Mouse (Mus musculus) central nervous system, embryonic 18 days (tissue): ENCODE measurements around the gene As3mt. TPM values are rescaled to one million over a fixed set of nuclear protein-coding genes. Genes with fewer than 3 reads are reported as not detected.

Experiments used
- polyA plus RNA-seq: library from polyadenylated mRNA; depleted of rRNA; stranded (reverse); fragments of >200 nt; gene quantifications from 2 replicates; pipeline ENCODE4 v1.2.3, GENCODE M21; 2012; rRNA removed

The As3mt gene
- polyA plus RNA-seq: 14.0 TPM in 2 replicates

DNA sequence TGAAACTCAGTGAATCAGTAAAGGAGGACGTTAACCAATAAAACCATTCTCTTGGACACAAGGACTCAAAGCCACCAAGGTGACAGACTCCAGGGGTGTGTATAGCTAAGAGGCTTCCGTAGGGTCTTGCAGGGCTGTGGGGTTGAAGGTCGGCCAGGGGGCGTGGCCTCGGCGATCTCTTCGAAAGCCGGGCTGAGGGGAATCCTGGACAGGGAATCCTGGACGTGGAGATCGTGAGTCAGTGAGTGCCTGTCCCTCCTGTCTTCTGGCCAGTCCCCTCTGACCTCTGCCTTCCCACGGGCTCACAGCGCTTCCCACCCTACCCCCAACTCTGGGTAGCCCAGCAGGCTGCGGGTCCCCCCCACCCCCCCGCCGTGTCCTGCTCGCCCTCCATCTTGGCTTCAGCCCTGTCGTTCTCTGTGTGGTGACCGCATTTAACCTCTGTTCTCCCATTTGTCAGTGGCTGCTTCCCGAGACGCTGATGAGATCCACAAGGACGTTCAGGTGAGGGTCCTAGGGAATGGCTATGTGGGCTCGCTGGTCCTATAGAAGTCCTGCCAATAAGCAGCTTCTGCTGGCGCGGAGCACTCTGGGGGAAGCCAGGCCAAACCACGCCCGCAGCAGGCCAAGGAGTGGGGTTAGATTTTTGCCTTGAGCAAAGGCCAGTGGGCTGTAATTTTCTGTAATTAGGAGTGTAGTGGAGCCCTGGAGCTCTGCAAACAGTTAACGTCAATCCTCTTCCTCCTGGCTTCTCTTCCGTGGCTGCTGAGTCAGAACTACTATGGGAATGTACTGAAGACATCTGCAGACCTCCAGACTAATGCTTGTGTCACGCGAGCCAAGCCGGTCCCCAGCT lies at the start of gene As3mt:
TSS of gene As3mt (plus strand) at position 163 of the 856 bp plus-strand sequence.

DNA sequence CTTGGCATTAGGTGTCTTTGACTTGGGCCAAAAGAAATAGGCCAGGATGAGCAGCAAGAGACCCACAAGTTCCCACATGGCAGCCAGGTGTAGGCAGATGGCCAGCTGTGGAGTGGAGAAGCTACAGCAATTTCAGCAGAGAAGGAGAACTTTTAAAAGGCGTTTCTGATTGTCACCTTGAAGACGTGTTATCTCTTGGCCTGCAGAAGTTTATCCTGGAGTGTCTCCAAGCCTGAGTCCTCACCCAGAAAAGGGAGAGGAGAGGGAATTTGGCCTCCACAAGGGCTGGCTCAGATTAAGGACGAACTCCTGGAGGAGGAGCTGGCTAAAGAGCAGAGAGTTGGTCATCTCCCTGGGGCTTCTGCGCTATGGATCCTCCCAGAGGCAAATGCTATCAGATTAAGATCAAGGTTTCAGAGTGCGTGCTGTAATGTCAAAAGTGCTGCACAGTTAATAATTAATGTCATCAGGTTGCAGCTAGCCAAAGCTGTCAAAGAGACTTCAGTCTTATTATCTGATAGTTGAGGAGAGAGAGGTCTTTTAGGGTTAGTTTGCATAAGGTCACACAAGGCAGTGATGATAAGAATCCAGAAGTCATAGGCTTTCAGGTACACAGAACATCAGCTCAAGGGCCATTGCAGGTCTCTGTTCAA lies 34.4 kb upstream of the As3mt start, which contains the start of gene Cyp17a1:
TSS of gene Cyp17a1 (minus strand) at position 407 of the 653 bp plus-strand sequence.

DNA sequence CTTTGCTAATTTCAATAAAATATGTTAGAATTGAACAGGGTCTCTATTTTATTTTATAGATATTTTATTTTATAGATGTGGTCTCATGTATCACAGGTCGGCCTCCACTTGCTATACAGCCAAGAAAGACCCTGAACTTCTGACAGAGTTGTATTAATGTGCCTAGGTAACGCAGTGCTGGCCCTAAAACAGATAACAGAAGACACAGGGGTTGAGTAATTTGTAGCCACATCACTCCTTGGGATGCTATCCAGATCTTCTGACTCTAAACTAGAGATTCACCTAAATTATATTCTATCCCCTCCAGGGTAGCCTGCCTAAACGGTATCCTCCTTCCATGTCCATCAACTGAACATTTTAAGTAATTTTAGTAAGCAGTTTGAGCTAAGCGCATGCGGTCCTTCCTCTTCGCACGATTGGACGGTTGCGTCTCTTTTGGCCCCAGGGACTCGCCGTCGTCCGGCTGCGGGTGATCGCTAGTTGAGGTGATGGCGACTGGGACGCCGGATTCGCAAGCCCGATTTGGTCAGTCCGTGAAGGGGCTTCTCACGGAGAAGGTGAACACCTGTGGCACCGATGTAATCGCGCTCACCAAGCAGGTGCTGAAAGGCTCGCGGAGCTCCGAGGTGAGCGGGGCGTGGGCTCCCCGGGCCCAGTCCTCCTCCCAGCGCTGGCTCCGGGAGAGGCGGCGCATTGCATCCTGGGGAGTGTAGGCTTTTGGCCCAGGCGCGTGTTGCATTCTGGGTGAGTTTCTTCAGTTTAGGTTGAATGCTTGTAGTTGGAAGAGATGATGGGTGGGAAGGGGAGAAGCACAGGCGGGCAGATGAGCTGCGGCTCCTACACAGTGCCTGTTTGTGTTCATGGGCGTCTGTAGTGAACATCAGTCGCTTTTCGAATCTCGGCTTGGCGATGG lies 17.5 kb upstream of the As3mt start, which contains the start of gene Borcs7:
TSS of gene Borcs7 (plus strand) at position 447 of the 913 bp plus-strand sequence.

DNA sequence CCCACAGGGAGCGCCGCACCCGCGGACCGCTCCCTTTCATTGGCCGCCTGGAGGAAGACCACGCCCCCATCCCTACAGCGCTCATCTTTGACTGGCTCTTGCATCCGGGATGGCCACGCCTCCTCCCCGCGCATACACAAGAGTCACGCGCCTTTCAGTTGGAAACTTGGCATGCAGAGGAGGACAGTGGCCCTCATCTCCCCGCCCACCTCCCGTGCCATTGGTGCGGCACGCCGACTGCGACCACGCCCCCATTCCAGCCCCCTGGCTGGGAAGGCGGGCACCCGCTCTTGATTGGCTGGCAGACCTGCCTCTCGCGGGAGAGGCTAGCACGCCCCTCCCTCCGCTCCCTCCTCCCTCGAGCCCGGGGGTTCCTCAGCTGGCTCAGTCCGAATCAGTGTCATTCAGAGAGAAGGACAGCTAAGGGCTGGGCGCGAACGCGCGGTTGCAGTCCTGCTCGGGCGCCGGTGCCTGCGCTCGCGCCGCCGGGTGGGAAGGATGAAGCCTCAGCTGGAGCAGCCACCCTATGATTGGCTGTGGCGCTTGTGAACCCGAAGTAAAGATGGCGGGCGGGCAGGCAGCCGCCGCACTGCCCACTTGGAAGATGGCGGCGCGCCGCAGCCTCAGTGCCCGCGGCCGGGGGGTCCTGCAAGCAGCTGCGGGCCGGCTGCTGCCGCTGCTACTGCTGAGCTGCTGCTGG lies 54.1 kb downstream of the As3mt start, which contains the start of gene Cnnm2:
TSS of gene Cnnm2 (plus strand) at position 350 of the 700 bp plus-strand sequence.

Other genes starting within 250 kb of the As3mt start
- 31.2 and 39.2 TPM in 2 replicates for gene Trim8, start 205.8 kb upstream of the As3mt start, polyA plus RNA-seq
- 214 and 225 TPM in 2 replicates for gene Arl3, start 134.3 kb upstream of the As3mt start, polyA plus RNA-seq
- 12.6 and 13.3 TPM in 2 replicates for gene Sfxn2, start 134.1 kb upstream of the As3mt start, polyA plus RNA-seq
- 27.9 and 29.8 TPM in 2 replicates for gene Wbp1l, start 108.4 kb upstream of the As3mt start, polyA plus RNA-seq
- gene Cyp17a1, start 34.3 kb upstream of the As3mt start, polyA plus RNA-seq: not detected in 2 replicates
- 12.8 and 13.4 TPM in 2 replicates for gene Borcs7, start 17.6 kb upstream of the As3mt start, polyA plus RNA-seq
- gene Cnnm2, start 54.1 kb downstream of the As3mt start, polyA plus RNA-seq: 10.3 TPM in 2 replicates